Mouse (Mus musculus) forebrain, embryonic 12.5 days (tissue): ENCODE measurements around the gene Ccdc162. TPM values are rescaled to one million over a fixed set of nuclear protein-coding genes. Genes with fewer than 3 reads are reported as not detected.

Source experiments
- ATAC-seq: fragments of 200-750 bp; cut with Nextera tagmentation; 2 replicates; pipeline ENCODE4 v1.8.0; 2017; ENCODE audit warnings: moderate TSS enrichment; ENCODE audit not compliant: low FRiP score
- H3K27ac ChIP-seq: fragments of 300-500 bp; sonication (generic); 2 replicates; pipeline ENCODE4 v1.5.1; 2016; ENCODE audit warnings: mild to moderate bottlenecking
- H3K27me3 ChIP-seq: fragments of 300-500 bp; sonication (generic); 2 replicates; pipeline ENCODE4 v1.6.1; 2016; ENCODE audit warnings: mild to moderate bottlenecking
- H3K36me3 ChIP-seq: fragments of 300-500 bp; sonication (generic); replicated peaks from 2 replicates; pipeline ENCODE4 v1.6.1; 2016; ENCODE audit warnings: mild to moderate bottlenecking
- H3K4me1 ChIP-seq: fragments of 300-500 bp; sonication (generic); 2 replicates; pipeline ENCODE4 v1.6.1; 2016
- H3K4me2 ChIP-seq: fragments of 300-500 bp; sonication (generic); 2 replicates; pipeline ENCODE4 v1.6.1; 2016; ENCODE audit warnings: mild to moderate bottlenecking, moderate library complexity
- H3K4me3 ChIP-seq: fragments of 300-500 bp; sonication (generic); replicated peaks from 2 replicates; pipeline ENCODE4 v1.5.1; 2016; ENCODE audit warnings: mild to moderate bottlenecking
- H3K9ac ChIP-seq: fragments of 300-500 bp; sonication (generic); 2 replicates; pipeline ENCODE4 v1.6.1; 2016; ENCODE audit warnings: mild to moderate bottlenecking
- H3K9me3 ChIP-seq: fragments of 300-500 bp; sonication (generic); 2 replicates; pipeline ENCODE4 v1.6.1; 2016
- WGBS: fragments of 180-500 bp; shearing (Covaris S2); methylation state at CpG from one replicate; pipeline ENCODE4 v1.1.7; 2016; 5-methylcytosine and 5-hydroxymethylcytosine counted together
- polyA plus RNA-seq: library from polyadenylated mRNA; unstranded; fragments of >200 nt; fragmentation: Nextera tagmentation; extraction: Ambion mirVana; gene quantifications from 2 replicates; pipeline ENCODE4 v1.2.1, GENCODE M21; 2016

Ccdc162 gene
- polyA plus RNA-seq, 1 experiment from 2014 or later = 0.31 TPM

DNA sequence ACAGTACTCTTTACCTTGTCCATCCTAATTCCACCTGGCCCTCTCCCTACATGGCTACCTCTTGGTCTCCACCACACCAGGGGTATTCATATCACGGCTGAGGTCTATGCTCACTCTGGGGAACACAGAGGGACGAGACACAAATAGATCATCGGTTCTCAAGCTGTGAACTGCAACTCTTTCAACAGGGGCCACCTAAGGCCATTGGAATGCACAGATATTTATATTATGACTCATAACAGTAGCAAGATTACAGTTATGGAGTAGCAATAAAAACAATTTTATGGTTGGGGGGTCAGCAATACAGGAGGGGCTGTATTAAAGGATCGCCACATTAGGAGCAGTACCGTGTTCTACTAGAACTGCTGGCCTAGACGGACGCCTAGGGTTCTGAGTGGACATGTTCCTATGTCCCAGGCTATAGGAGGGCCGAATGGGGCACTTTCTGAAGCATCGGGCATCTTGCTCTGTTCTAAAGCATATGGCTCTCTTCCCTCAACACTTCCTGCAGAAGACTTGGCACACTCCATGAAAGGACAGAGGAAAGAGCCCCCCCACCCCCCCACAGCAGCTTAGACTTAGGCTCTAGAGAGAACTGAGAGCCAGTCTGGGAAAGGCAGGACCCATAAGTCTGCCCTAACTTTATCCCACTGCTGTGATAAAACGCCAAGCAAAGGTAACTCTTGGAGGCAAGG lies 154.6 kb downstream of the Ccdc162 start:
- H3K4me1 ChIP-seq = no peaks in the 10 kb centered on the region
- no peak for ATAC-seq
- H3K4me3 ChIP-seq = no peak overlapping the region
- H3K9ac ChIP-seq = no peak overlapping the region
- no peaks in the 10 kb centered on the region for H3K27me3 ChIP-seq
- peaks cover 10% of the 10 kb centered on the region for H3K9me3 ChIP-seq
- no peaks in the 10 kb centered on the region for H3K36me3 ChIP-seq
- H3K4me2 ChIP-seq = no peak overlapping the region
- WGBS = 93% methylated on average over 10 of the region's 10 CpGs
- H3K27ac ChIP-seq = no peak overlapping the region

DNA sequence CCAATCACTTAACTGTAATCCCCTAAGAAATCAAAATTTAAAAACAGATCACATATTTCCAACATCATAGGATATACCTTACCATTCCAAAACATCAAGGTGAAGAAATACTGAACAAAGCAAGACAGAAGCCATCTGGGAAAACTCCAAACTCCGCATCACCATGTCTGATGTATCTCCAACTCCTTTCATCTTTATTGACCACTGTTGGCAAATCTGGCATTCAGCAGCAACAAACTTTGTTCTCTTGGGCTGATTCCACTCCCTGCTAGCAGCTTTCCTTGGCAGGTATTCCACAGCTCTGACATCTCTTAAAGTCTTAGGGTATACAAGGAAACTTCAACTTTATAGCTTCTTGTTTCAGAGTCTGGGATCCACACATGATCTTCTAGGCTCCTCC lies 158.0 kb downstream of the Ccdc162 start:
- Histone ChIP-seq H3K9ac (no peak overlapping the region), H3K27ac (no peak overlapping the region), H3K4me3 (no peak overlapping the region), H3K9me3 (peaks cover 10% of the 10 kb centered on the region), H3K4me2 (no peak overlapping the region), H3K4me1 (no peaks in the 10 kb centered on the region), H3K36me3 (no peaks in the 10 kb centered on the region), H3K27me3 (no peaks in the 10 kb centered on the region)
- no peak for ATAC-seq
- WGBS = 100% methylated on average over 1 of the region's 1 CpGs

DNA sequence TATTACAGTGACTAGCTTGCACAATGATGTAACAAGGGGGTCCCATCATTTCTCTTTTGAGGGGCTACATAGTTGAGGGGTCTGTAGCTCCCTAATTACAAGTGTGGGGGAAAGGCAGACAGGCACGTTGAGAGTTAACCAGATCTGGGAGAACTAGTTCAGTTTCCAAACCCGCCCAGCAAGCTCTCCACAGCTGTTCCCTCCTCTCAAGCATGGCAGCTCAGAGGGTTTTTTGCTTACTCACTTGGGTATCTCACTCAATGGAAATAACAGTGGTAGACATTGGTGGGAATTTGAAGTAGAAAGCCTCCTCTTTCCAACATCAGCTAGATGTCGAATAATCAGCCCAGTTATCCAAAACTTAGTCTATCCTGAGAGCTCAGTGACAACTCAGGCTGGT lies 161.4 kb downstream of the Ccdc162 start:
- Histone ChIP-seq H3K9me3 (no peaks in the 10 kb centered on the region), H3K4me3 (no peak overlapping the region), H3K27me3 (no peaks in the 10 kb centered on the region), H3K9ac (no peak overlapping the region), H3K4me1 (peaks cover 9% of the 10 kb centered on the region), H3K36me3 (no peaks in the 10 kb centered on the region), H3K4me2 (no peak overlapping the region), H3K27ac (no peak overlapping the region)
- 88% methylated on average over 3 of the region's 3 CpGs for WGBS
- ATAC-seq = no peak

DNA sequence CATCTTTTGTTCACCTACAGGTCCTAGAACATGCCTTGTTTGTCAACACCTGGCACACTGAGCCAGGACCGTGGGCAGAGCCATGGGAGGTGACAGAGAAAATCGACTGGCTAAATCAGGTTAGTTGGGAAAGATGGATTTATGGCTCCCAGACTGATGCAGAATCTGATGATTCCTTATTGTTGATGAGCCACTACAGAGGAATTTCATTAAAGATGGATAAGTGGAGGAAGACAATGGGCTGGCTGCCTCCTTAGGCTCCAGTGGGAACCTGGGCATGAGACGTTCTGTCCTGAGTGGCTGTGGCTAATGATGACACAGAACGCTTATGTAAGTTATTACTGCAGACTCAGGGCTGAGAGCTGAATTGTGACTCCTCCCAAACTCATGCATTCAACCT lies 162.7 kb downstream of the Ccdc162 start:
- H3K4me1 ChIP-seq = peaks cover 9% of the 10 kb centered on the region
- WGBS = 73% methylated on average over 4 of the region's 4 CpGs
- H3K9me3 ChIP-seq = peaks cover 6% of the 10 kb centered on the region; the same call in 1 of the 2 replicates
- H3K4me3 ChIP-seq = no peak overlapping the region
- no peak for ATAC-seq
- no peak overlapping the region for H3K27ac ChIP-seq
- no peaks in the 10 kb centered on the region for H3K36me3 ChIP-seq
- no peak overlapping the region for H3K9ac ChIP-seq
- no peaks in the 10 kb centered on the region for H3K27me3 ChIP-seq
- no peak overlapping the region for H3K4me2 ChIP-seq

DNA sequence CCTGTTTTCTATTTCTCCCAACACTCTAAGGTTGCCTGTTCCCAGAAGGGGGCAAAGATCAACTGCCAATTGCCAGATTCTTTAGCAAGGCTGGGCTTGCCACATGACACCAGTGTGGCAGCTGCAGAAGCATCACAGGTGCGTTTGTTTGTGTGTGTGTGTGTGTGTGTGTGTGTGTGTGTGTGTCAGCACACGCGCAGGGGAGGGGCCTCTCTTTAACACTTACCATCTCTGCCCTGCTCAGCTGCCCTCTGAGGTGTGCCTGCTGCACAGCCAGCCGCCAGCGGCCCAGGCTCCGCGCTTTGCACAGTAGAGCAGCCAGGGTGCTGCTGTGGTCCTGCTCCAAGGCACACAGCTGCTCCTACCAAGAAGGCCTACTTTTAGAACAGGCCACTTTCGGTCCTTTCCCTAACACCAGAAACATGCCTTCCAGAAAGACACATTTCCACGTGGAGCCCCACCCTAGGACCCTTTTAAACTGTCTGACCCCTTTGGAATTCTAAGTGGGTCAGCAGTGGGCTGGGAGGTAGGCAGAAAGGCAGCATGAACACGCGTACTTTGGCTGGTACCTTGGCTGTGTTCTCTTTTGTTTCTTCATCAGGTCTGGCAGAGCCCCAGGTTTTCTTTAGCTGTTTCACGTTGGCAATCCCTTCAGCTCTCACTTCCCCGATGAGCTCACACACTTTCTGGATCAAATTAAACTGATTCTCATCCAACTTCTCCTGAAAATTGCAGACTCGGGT lies 163.4 kb downstream of the Ccdc162 start:
- H3K27ac ChIP-seq = no peak overlapping the region
- H3K36me3 ChIP-seq = no peaks in the 10 kb centered on the region
- H3K4me1 ChIP-seq = peaks cover 9% of the 10 kb centered on the region
- H3K9ac ChIP-seq = no peak overlapping the region
- H3K4me3 ChIP-seq = no peak overlapping the region
- 37% methylated on average over 14 of the region's 14 CpGs for WGBS
- H3K9me3 ChIP-seq = peaks cover 6% of the 10 kb centered on the region; the same call in 1 of the 2 replicates
- ATAC-seq = no peak
- no peaks in the 10 kb centered on the region for H3K27me3 ChIP-seq
- H3K4me2 ChIP-seq = no peak overlapping the region

DNA sequence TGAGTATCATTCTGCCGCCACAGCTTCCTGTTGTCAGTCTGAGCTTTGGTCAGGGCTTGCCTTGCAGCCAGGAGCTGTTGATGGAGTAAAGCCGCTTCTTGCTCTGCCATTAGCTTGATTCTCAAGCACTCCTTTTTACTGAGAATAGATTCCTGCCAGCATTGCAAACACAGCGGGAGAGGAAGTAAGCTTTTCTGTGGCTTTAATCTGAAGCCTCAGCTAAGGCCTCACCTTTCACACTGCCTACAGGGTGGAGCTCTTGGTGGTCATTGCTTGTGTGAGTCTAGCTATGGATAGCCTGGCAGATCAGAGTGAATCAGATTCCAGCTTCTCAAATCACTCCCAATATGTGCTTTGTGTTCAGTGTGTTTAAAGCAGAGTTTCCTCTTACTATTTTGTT lies 164.1 kb downstream of the Ccdc162 start:
- WGBS = 11% methylated on average over 3 of the region's 3 CpGs
- no peaks in the 10 kb centered on the region for H3K36me3 ChIP-seq

DNA sequence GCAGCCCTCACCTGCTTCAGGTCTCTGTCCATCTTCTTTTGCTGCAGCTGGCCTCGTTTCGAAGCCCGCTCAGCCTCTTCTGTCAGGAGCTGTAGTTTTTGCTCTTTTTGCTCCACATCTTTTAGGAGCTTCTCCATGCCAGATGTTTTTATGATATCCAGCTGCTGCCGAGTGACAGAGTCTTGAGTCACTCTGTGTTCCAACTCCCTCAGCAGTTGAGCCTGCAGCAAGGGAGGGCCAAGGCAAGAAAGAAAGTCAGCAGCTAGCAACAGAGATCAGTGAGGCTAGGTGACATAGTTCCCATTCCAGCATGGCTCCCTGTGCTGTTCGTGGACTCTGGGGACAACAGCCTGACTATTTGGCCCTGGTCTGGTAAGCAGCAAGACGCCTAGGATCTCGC lies 165.7 kb downstream of the Ccdc162 start:
- Histone ChIP-seq H3K27ac (no peak overlapping the region), H3K9me3 (peaks cover 6% of the 10 kb centered on the region; the same call in 1 of the 2 replicates), H3K4me2 (no peak overlapping the region), H3K27me3 (no peaks in the 10 kb centered on the region), H3K9ac (no peak overlapping the region), H3K4me3 (no peak overlapping the region), H3K36me3 (no peaks in the 10 kb centered on the region), H3K4me1 (peaks cover 9% of the 10 kb centered on the region)
- no peak for ATAC-seq
- WGBS = 86% methylated on average over 7 of the region's 7 CpGs

More for the DNA sequence above, 164.1 kb downstream of the Ccdc162 start:
- Histone ChIP-seq H3K4me1 (peaks cover 9% of the 10 kb centered on the region), H3K27me3 (no peaks in the 10 kb centered on the region), H3K4me3 (no peak overlapping the region), H3K4me2 (no peak overlapping the region), H3K27ac (no peak overlapping the region), H3K9me3 (peaks cover 6% of the 10 kb centered on the region; the same call in 1 of the 2 replicates), H3K9ac (no peak overlapping the region)
- no peak for ATAC-seq

DNA sequence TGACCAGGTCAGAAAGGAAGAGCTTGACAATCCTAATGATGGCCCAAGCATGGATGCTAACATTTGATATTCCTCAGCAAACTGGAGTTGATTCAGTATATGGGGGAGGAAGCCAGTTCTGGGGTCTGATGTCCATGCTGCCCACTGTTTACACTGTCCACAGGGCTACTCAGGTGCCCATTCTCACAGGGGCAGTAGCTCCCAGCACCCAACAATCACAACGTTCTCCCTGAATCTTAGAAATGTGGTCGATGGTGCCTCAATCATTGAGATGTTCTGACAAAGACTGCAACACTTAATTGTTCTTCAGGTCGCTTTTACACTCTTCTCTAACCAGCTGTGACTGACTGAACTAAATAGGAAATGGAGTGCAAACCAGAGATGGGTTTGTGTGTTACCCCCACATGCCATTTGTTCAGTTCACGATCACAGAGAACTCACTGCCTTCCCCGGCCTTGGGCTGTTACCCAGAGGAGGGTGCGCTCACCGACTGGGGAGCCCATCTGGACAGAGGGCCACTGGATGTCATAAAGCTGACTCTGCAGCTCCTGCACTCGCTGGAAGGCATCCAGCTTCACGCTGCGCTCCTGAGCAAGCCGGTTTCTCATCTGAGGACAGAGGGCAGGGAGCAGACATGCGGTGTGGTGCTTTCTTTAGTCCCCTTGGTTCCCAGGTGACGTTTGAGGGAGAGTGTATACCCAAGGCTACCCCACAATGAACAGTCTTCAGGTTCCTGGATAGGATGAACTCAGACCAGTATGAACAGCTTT lies 169.9 kb downstream of the Ccdc162 start:
- Histone ChIP-seq H3K36me3 (no peaks in the 10 kb centered on the region), H3K4me2 (no peak overlapping the region), H3K9me3 (peaks cover 6% of the 10 kb centered on the region; the same call in 1 of the 2 replicates), H3K27me3 (no peaks in the 10 kb centered on the region), H3K4me3 (no peak overlapping the region), H3K4me1 (peaks cover 13% of the 10 kb centered on the region), H3K27ac (no peak overlapping the region), H3K9ac (no peak overlapping the region)
- 71% methylated on average over 13 of the region's 13 CpGs for WGBS
- no peak for ATAC-seq

DNA sequence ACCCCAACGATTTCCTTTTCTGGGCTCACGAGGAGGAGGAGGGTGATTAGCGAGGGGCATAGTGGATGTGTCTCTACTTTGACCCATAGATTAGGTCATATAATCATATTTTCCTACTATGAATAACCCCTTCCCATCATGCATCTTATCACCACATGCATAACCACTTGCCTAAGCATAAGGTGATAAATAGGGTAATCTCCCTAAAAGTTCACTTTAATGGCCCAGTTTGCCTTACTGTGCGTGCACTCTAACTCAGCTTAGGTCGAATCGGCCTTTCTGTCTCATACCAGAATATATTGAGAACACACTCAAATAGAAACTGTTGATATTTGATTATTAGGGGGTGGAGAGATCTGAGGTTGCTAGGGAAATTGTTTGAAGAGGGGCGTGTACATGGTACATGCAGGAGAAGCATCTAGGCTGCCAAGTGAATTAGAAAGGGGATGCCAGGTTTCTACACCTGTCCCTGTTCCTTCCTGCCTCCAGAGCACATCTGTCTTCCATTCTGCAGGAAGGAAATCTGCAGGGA lies 171.1 kb downstream of the Ccdc162 start:
- Histone ChIP-seq H3K4me3 (no peak overlapping the region), H3K4me1 (peaks cover 13% of the 10 kb centered on the region), H3K36me3 (no peaks in the 10 kb centered on the region), H3K9ac (no peak overlapping the region), H3K4me2 (no peak overlapping the region), H3K27ac (no peak overlapping the region), H3K9me3 (peaks cover 6% of the 10 kb centered on the region; the same call in 1 of the 2 replicates), H3K27me3 (no peaks in the 10 kb centered on the region)
- whole genome bisulfite sequencing = 55% methylated on average over 7 of the region's 7 CpGs
- ATAC-seq = no peak

DNA sequence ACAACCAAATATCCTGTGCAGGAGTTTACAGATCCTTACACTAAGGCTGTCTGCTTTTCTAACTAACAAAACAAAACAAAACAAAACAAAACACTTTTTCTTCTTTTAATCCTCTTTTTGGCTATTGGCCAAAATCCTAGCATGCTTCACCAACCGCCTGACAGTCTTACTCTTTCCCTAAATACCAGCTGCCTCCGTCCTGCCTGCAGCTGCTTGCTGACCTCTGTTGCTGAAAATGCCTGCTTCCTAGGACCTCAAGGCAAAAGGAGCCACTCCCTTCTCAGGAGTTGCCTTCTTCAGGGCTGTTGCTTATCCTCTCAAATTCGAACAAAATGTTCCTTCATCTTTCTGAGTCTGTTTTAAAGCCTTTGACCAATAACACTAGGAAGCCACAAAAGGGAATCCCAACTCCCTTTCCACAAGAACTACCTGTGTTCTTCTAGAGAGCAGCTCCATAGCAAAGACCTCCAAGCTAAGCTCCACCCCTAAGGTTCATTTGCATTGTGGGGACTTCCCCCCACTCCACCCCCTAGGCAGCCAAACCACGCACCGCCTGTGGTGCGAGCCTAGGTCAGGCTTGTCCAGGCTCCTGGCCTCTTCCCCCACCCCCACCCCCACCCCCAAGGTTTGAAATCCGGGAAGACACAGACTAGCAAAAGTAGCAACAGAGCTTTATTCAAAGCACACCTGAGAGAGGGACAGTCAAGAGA lies 171.8 kb downstream of the Ccdc162 start:
- Histone ChIP-seq H3K9ac (no peak overlapping the region), H3K4me2 (no peak overlapping the region), H3K4me1 (peaks cover 13% of the 10 kb centered on the region), H3K36me3 (no peaks in the 10 kb centered on the region), H3K4me3 (no peak overlapping the region), H3K27me3 (no peaks in the 10 kb centered on the region), H3K9me3 (peaks cover 6% of the 10 kb centered on the region; the same call in 1 of the 2 replicates), H3K27ac (no peak overlapping the region)
- 0 out of 2 replicates have a peak, but pooled peaks have one; percentile 33 for ATAC-seq
- WGBS = 4% methylated on average over 7 of the region's 7 CpGs

DNA sequence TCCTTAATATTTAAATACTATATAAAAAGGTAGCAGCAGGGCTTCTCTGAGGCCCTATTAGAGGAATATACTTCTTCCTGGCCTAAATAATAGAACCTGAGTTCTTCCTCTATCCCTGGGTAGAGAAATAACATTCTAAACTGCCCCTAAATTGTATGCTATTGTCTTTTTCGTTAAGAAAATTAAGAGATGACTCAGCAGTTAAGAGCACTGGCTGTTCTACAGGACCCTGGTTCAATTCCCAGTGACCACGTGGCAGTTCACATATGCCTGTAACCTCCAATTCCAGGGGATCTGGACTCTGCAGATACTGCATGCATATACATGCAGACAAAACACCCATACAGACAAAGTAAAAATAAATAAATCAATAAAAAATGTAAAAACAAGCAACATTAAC lies 172.6 kb downstream of the Ccdc162 start:
- no peak overlapping the region for H3K4me2 ChIP-seq
- no peak overlapping the region for H3K4me3 ChIP-seq
- H3K4me1 ChIP-seq = peaks cover 13% of the 10 kb centered on the region
- no peak for ATAC-seq
- H3K9ac ChIP-seq = no peak overlapping the region
- H3K27me3 ChIP-seq = no peaks in the 10 kb centered on the region
- WGBS = 64% methylated on average over 2 of the region's 2 CpGs
- no peak overlapping the region for H3K27ac ChIP-seq
- H3K9me3 ChIP-seq = no peaks in the 10 kb centered on the region
- H3K36me3 ChIP-seq = peaks cover 6% of the 10 kb centered on the region; the same call in 1 of the 2 replicates
